Mouse (Mus musculus) kidney, postnatal 0 days (tissue): Measurements from ENCODE around the gene Hspa14. TPM values are rescaled to one million over a fixed set of nuclear protein-coding genes. Genes with fewer than 3 reads are reported as not detected.

Experiments
- ATAC-seq: fragments of 200-750 bp; cut with Nextera tagmentation; replicated peaks from 2 replicates; pipeline ENCODE4 v1.8.0; 2017; ENCODE audit warnings: low read depth, moderate number of reproducible peaks, moderate TSS enrichment, moderate library complexity; ENCODE audit not compliant: low FRiP score
- DNase-seq: peaks from one replicate; pipeline ENCODE4 v3.0.0-alpha.2; 2016; ENCODE audit warnings: low spot score
- H3K27ac ChIP-seq: fragments of 300-500 bp; sonication (generic); 2 replicates; pipeline ENCODE4 v1.5.1; 2014; ENCODE audit warnings: mild to moderate bottlenecking
- H3K27me3 ChIP-seq: fragments of 300-500 bp; sonication (generic); 2 replicates; pipeline ENCODE4 v1.6.1; 2014; ENCODE audit warnings: low read length, mixed read lengths; ENCODE audit not compliant: insufficient read depth
- H3K36me3 ChIP-seq: fragments of 300-500 bp; sonication (generic); 2 replicates; pipeline ENCODE4 v1.6.1; 2014; ENCODE audit warnings: low read length, mixed read lengths; ENCODE audit not compliant: insufficient read depth
- H3K4me1 ChIP-seq: fragments of 300-500 bp; sonication (generic); replicated peaks from 2 replicates; pipeline ENCODE4 v1.6.1; 2014; ENCODE audit warnings: antibody characterized with exemption, low read length, mixed read lengths; ENCODE audit not compliant: insufficient read depth
- H3K4me2 ChIP-seq: fragments of 300-500 bp; sonication (generic); 2 replicates; pipeline ENCODE4 v1.6.1; 2014; ENCODE audit warnings: mild to moderate bottlenecking, low read length, moderate library complexity, mixed read lengths
- H3K4me3 ChIP-seq: fragments of 300-500 bp; sonication (generic); replicated peaks from 2 replicates; pipeline ENCODE4 v1.5.1; 2014; ENCODE audit warnings: low read depth, low read length
- H3K9ac ChIP-seq: fragments of 300-500 bp; sonication (generic); 2 replicates; pipeline ENCODE4 v1.6.1; 2014; ENCODE audit warnings: low read depth, low read length
- H3K9me3 ChIP-seq: fragments of 300-500 bp; sonication (generic); replicated peaks from 2 replicates; pipeline ENCODE4 v1.6.1; 2016; ENCODE audit warnings: low read length, inconsistent platforms, mixed read lengths
- CTCF ChIP-seq: IDR thresholded peaks from 2 replicates; pipeline ENCODE4 v1.5.1; 2016; ENCODE audit warnings: antibody characterized with exemption, low read depth, mild to moderate bottlenecking, moderate library complexity
- WGBS: fragments of 180-500 bp; shearing (Covaris S2); extraction: QIAGEN DNeasy Blood & Tissue Kit; methylation state at CpG from one replicate; pipeline ENCODE4 v1.1.7; 2014; 5-methylcytosine and 5-hydroxymethylcytosine counted together
- polyA plus RNA-seq: library from polyadenylated mRNA; unstranded; fragments of >200 nt; fragmentation: Nextera tagmentation; extraction: Ambion mirVana; gene quantifications from 2 replicates; pipeline ENCODE4 v1.2.1, GENCODE M21; 2015

The Hspa14 gene
- 73.4 and 80.1 TPM in 2 replicates for polyA plus RNA-seq

- Histone ChIP-seq H3K27ac (peak within 1 kb of the TSS; percentile 76), H3K9me3 (no peaks in the 10 kb centered on the region), H3K36me3 (peaks cover 22% of the 10 kb centered on the region), H3K27me3 (no peaks in the 10 kb centered on the region), H3K4me2 (peak within 1 kb of the TSS; percentile 78), H3K4me1 (peaks cover 8% of the 10 kb centered on the region), H3K9ac (peak within 1 kb of the TSS; percentile 74), H3K4me3 (peak within 1 kb of the TSS; percentile 64)
- peak; percentile 17; the same call in 1 of the 2 replicates for TF ChIP-seq CTCF
- WGBS = under 1% methylated on average over 60 of the region's 60 CpGs
- peak; percentile 99 for DNase-seq
- peak; percentile 100 for ATAC-seq
These were observed at the start of gene Hspa14, which contains the start of the genes Gm45902 and Cdnf for GRCm38 (mm10) chr2:3512552-3513454. Hspa14 (minus strand) TSS chr2:3512814. Gm45902 (minus strand) TSS chr2:3512790. Cdnf (plus strand) TSS chr2:3513030.

GRCm38 (mm10) chr2:3546588-3546987 lies 34.0 kb upstream of the Hspa14 start:
- Histone ChIP-seq H3K36me3 (no peaks in the 10 kb centered on the region), H3K4me1 (no peaks in the 10 kb centered on the region), H3K9ac (no peak overlapping the region), H3K27ac (no peak overlapping the region), H3K4me2 (no peak overlapping the region), H3K27me3 (no peaks in the 10 kb centered on the region), H3K4me3 (no peak overlapping the region), H3K9me3 (no peaks in the 10 kb centered on the region)
- DNase-seq (peak; percentile 89), ATAC-seq (no peak)
- peak; percentile 87 for TF ChIP-seq CTCF
- 3% methylated on average over 4 of the region's 4 CpGs for WGBS

- no peaks in the 10 kb centered on the region for H3K4me1 ChIP-seq
- H3K36me3 ChIP-seq = no peaks in the 10 kb centered on the region
- no peak for TF ChIP-seq CTCF
- no peak overlapping the region for H3K4me3 ChIP-seq
- no peak for DNase-seq
- no peak overlapping the region for H3K4me2 ChIP-seq
- 75% methylated on average over 2 of the region's 2 CpGs for whole genome bisulfite sequencing
- H3K9me3 ChIP-seq = no peaks in the 10 kb centered on the region
- ATAC-seq = no peak
- H3K27me3 ChIP-seq = no peaks in the 10 kb centered on the region
- H3K27ac ChIP-seq = no peak overlapping the region
- H3K9ac ChIP-seq = no peak overlapping the region
These were observed 33.4 kb upstream of the Hspa14 start for GRCm38 (mm10) chr2:3546055-3546454.

- ATAC-seq (no peak), DNase-seq (no peak)
- Histone ChIP-seq H3K4me3 (no peak overlapping the region), H3K9me3 (no peaks in the 10 kb centered on the region), H3K4me2 (no peak overlapping the region), H3K27me3 (no peaks in the 10 kb centered on the region), H3K4me1 (no peaks in the 10 kb centered on the region), H3K27ac (no peak overlapping the region), H3K9ac (no peak overlapping the region), H3K36me3 (no peaks in the 10 kb centered on the region)
- TF ChIP-seq CTCF = no peak
- 59% methylated on average over 9 of the region's 9 CpGs for WGBS
These were observed 28.9 kb upstream of the Hspa14 start for GRCm38 (mm10) chr2:3541307-3542079.

- H3K36me3 ChIP-seq = no peaks in the 10 kb centered on the region
- no peak for ATAC-seq
- H3K4me1 ChIP-seq = no peaks in the 10 kb centered on the region
- no peak for TF ChIP-seq CTCF
- H3K27ac ChIP-seq = no peak overlapping the region
- WGBS = 81% methylated on average over 6 of the region's 6 CpGs
- no peak overlapping the region for H3K9ac ChIP-seq
- DNase-seq = no peak
- H3K27me3 ChIP-seq = no peaks in the 10 kb centered on the region
- no peak overlapping the region for H3K4me2 ChIP-seq
- no peak overlapping the region for H3K4me3 ChIP-seq
- H3K9me3 ChIP-seq = no peaks in the 10 kb centered on the region
These were observed 13.7 kb upstream of the Hspa14 start for GRCm38 (mm10) chr2:3526288-3526687.

GRCm38 (mm10) chr2:3522558-3522957 lies 9.9 kb upstream of the Hspa14 start:
- no peaks in the 10 kb centered on the region for H3K9me3 ChIP-seq
- H3K27ac ChIP-seq = no peak overlapping the region
- TF ChIP-seq CTCF = no peak
- no peak overlapping the region for H3K9ac ChIP-seq
- WGBS = 82% methylated on average over 4 of the region's 4 CpGs
- no peak for ATAC-seq
- H3K27me3 ChIP-seq = no peaks in the 10 kb centered on the region
- no peaks in the 10 kb centered on the region for H3K36me3 ChIP-seq
- no peaks in the 10 kb centered on the region for H3K4me1 ChIP-seq
- DNase-seq = no peak
- H3K4me3 ChIP-seq = no peak overlapping the region
- no peak overlapping the region for H3K4me2 ChIP-seq
